Mouse (Mus musculus) midbrain, embryonic 12.5 days (tissue): ENCODE data around the gene Tmem135. TPM values are rescaled to one million over a fixed set of nuclear protein-coding genes. Genes with fewer than 3 reads are reported as not detected.

Source experiments
- ATAC-seq: fragments of 200-750 bp; cut with Nextera tagmentation; 2 replicates; pipeline ENCODE4 v1.8.0; 2017; ENCODE audit warnings: low read depth, moderate TSS enrichment, moderate library complexity; ENCODE audit not compliant: low FRiP score
- H3K27ac ChIP-seq: fragments of 300-500 bp; sonication (generic); replicated peaks from 2 replicates; pipeline ENCODE4 v1.5.1; 2016; ENCODE audit warnings: mild to moderate bottlenecking
- H3K27me3 ChIP-seq: fragments of 300-500 bp; sonication (generic); 2 replicates; pipeline ENCODE4 v1.6.1; 2016; ENCODE audit warnings: mild to moderate bottlenecking
- H3K36me3 ChIP-seq: fragments of 300-500 bp; sonication (generic); 2 replicates; pipeline ENCODE4 v1.6.1; 2016
- H3K4me1 ChIP-seq: fragments of 300-500 bp; sonication (generic); 2 replicates; pipeline ENCODE4 v1.6.1; 2016
- H3K4me2 ChIP-seq: fragments of 300-500 bp; sonication (generic); replicated peaks from 2 replicates; pipeline ENCODE4 v1.6.1; 2016; ENCODE audit warnings: mild to moderate bottlenecking, moderate library complexity
- H3K4me3 ChIP-seq: fragments of 300-500 bp; sonication (generic); 2 replicates; pipeline ENCODE4 v1.5.1; 2016; ENCODE audit warnings: mild to moderate bottlenecking
- H3K9ac ChIP-seq: fragments of 300-500 bp; sonication (generic); replicated peaks from 2 replicates; pipeline ENCODE4 v1.6.1; 2016; ENCODE audit warnings: mild to moderate bottlenecking, moderate library complexity
- H3K9me3 ChIP-seq: fragments of 300-500 bp; sonication (generic); 2 replicates; pipeline ENCODE4 v1.6.1; 2016; ENCODE audit warnings: mild to moderate bottlenecking
- WGBS: fragments of 180-500 bp; shearing (Covaris S2); methylation state at CpG from one replicate; pipeline ENCODE4 v1.1.7; 2016; 5-methylcytosine and 5-hydroxymethylcytosine counted together
- polyA plus RNA-seq: library from polyadenylated mRNA; unstranded; fragments of >200 nt; fragmentation: Nextera tagmentation; extraction: Ambion mirVana; gene quantifications from 2 replicates; pipeline ENCODE4 v1.2.1, GENCODE M21; 2016

The Tmem135 gene
- polyA plus RNA-seq, 1 experiment from 2014 or later: 19.1 TPM

GRCm38 (mm10) chr7:89232499-89233145 is 171.4 kb downstream of the Tmem135 start:
- Histone ChIP-seq H3K27me3 (peaks cover 3% of the 10 kb centered on the region; the same call in 1 of the 2 replicates), H3K4me1 (no peaks in the 10 kb centered on the region), H3K4me2 (no peak overlapping the region), H3K36me3 (no peaks in the 10 kb centered on the region), H3K9ac (no peak overlapping the region), H3K4me3 (no peak overlapping the region), H3K27ac (no peak overlapping the region), H3K9me3 (no peaks in the 10 kb centered on the region)
- 96% methylated on average over 3 of the region's 3 CpGs for WGBS
- ATAC-seq: no peak

GRCm38 (mm10) chr7:89231200-89231790 is 172.7 kb downstream of the Tmem135 start:
- Histone ChIP-seq H3K27ac (no peak overlapping the region), H3K4me2 (no peak overlapping the region), H3K9me3 (no peaks in the 10 kb centered on the region), H3K9ac (no peak overlapping the region), H3K4me1 (peaks cover 3% of the 10 kb centered on the region; the same call in 1 of the 2 replicates), H3K36me3 (no peaks in the 10 kb centered on the region), H3K27me3 (peaks cover 3% of the 10 kb centered on the region; the same call in 1 of the 2 replicates), H3K4me3 (no peak overlapping the region)
- 87% methylated on average over 3 of the region's 3 CpGs for WGBS
- no peak for ATAC-seq

- no peaks in the 10 kb centered on the region for H3K27me3 ChIP-seq
- no peak overlapping the region for H3K9ac ChIP-seq
- WGBS: 90% methylated on average over 1 of the region's 1 CpGs
- H3K9me3 ChIP-seq: no peaks in the 10 kb centered on the region
- no peak overlapping the region for H3K4me3 ChIP-seq
- H3K27ac ChIP-seq: no peak overlapping the region
- ATAC-seq: no peak
- no peaks in the 10 kb centered on the region for H3K36me3 ChIP-seq
- no peak overlapping the region for H3K4me2 ChIP-seq
- peaks cover 3% of the 10 kb centered on the region; the same call in 1 of the 2 replicates for H3K4me1 ChIP-seq
Observed at GRCm38 (mm10) chr7:89222609-89223008, 181.4 kb downstream of the Tmem135 start.

- peaks cover 8% of the 10 kb centered on the region for H3K4me1 ChIP-seq
- H3K27ac ChIP-seq: no peak overlapping the region
- H3K36me3 ChIP-seq: no peaks in the 10 kb centered on the region
- no peaks in the 10 kb centered on the region for H3K9me3 ChIP-seq
- no peak overlapping the region for H3K4me3 ChIP-seq
- H3K9ac ChIP-seq: no peak overlapping the region
- WGBS: 58% methylated on average over 1 of the region's 1 CpGs
- no peaks in the 10 kb centered on the region for H3K27me3 ChIP-seq
- ATAC-seq: no peak
- H3K4me2 ChIP-seq: no peak overlapping the region
Observed at GRCm38 (mm10) chr7:89216628-89217027, 187.4 kb downstream of the Tmem135 start.

- ATAC-seq: no peak
- H3K9me3 ChIP-seq: no peaks in the 10 kb centered on the region
- H3K4me1 ChIP-seq: peaks cover 8% of the 10 kb centered on the region
- no peaks in the 10 kb centered on the region for H3K27me3 ChIP-seq
- no peak overlapping the region for H3K27ac ChIP-seq
- H3K36me3 ChIP-seq: no peaks in the 10 kb centered on the region
- H3K4me3 ChIP-seq: no peak overlapping the region
- 94% methylated on average over 2 of the region's 2 CpGs for WGBS
- no peak overlapping the region for H3K4me2 ChIP-seq
- H3K9ac ChIP-seq: no peak overlapping the region
Observed at GRCm38 (mm10) chr7:89216118-89216517, 187.9 kb downstream of the Tmem135 start.

- Histone ChIP-seq H3K27me3 (no peaks in the 10 kb centered on the region), H3K27ac (no peak overlapping the region), H3K4me3 (no peak overlapping the region), H3K9me3 (no peaks in the 10 kb centered on the region), H3K4me2 (no peak overlapping the region), H3K36me3 (no peaks in the 10 kb centered on the region), H3K9ac (no peak overlapping the region), H3K4me1 (peaks cover 12% of the 10 kb centered on the region)
- ATAC-seq: no peak
- WGBS: 55% methylated on average over 7 of the region's 7 CpGs
Observed at GRCm38 (mm10) chr7:89215714-89216113, 188.3 kb downstream of the Tmem135 start.

- H3K27me3 ChIP-seq: no peaks in the 10 kb centered on the region
- H3K4me1 ChIP-seq: peaks cover 12% of the 10 kb centered on the region
- peak; percentile 75; the same call in 1 of the 2 replicates for ATAC-seq
- 14% methylated on average over 6 of the region's 6 CpGs for WGBS
- no peaks in the 10 kb centered on the region for H3K36me3 ChIP-seq
- H3K27ac ChIP-seq: no peak overlapping the region
- H3K4me2 ChIP-seq: no peak overlapping the region
- no peaks in the 10 kb centered on the region for H3K9me3 ChIP-seq
- no peak overlapping the region for H3K9ac ChIP-seq
- no peak overlapping the region for H3K4me3 ChIP-seq
Observed at GRCm38 (mm10) chr7:89210506-89210905, 193.5 kb downstream of the Tmem135 start.

- no peak overlapping the region for H3K27ac ChIP-seq
- H3K27me3 ChIP-seq: no peaks in the 10 kb centered on the region
- WGBS: 83% methylated on average over 3 of the region's 3 CpGs
- peaks cover 9% of the 10 kb centered on the region for H3K4me1 ChIP-seq
- no peak overlapping the region for H3K9ac ChIP-seq
- H3K9me3 ChIP-seq: no peaks in the 10 kb centered on the region
- ATAC-seq: no peak
- no peaks in the 10 kb centered on the region for H3K36me3 ChIP-seq
- no peak overlapping the region for H3K4me2 ChIP-seq
- H3K4me3 ChIP-seq: no peak overlapping the region
Observed at GRCm38 (mm10) chr7:89206165-89206564, 197.9 kb downstream of the Tmem135 start.

GRCm38 (mm10) chr7:89205402-89205801 is 198.6 kb downstream of the Tmem135 start:
- WGBS: 100% methylated on average over 1 of the region's 1 CpGs
- Histone ChIP-seq H3K27ac (no peak overlapping the region), H3K9me3 (no peaks in the 10 kb centered on the region), H3K9ac (no peak overlapping the region), H3K27me3 (no peaks in the 10 kb centered on the region), H3K36me3 (no peaks in the 10 kb centered on the region), H3K4me2 (no peak overlapping the region), H3K4me1 (peaks cover 3% of the 10 kb centered on the region), H3K4me3 (no peak overlapping the region)
- no peak for ATAC-seq

GRCm38 (mm10) chr7:89203144-89203543 is 200.9 kb downstream of the Tmem135 start:
- WGBS: 78% methylated on average over 5 of the region's 5 CpGs
- Histone ChIP-seq H3K9ac (no peak overlapping the region), H3K9me3 (no peaks in the 10 kb centered on the region), H3K27me3 (no peaks in the 10 kb centered on the region), H3K27ac (no peak overlapping the region), H3K4me1 (no peaks in the 10 kb centered on the region), H3K36me3 (no peaks in the 10 kb centered on the region), H3K4me3 (no peak overlapping the region), H3K4me2 (no peak overlapping the region)
- no peak for ATAC-seq

- no peaks in the 10 kb centered on the region for H3K4me1 ChIP-seq
- no peaks in the 10 kb centered on the region for H3K27me3 ChIP-seq
- no peak overlapping the region for H3K9ac ChIP-seq
- H3K4me2 ChIP-seq: no peak overlapping the region
- H3K36me3 ChIP-seq: no peaks in the 10 kb centered on the region
- no peak overlapping the region for H3K4me3 ChIP-seq
- H3K9me3 ChIP-seq: no peaks in the 10 kb centered on the region
- no peak for ATAC-seq
- no peak overlapping the region for H3K27ac ChIP-seq
Observed at GRCm38 (mm10) chr7:89201954-89202353, 202.1 kb downstream of the Tmem135 start.

GRCm38 (mm10) chr7:89198499-89198898 is 205.5 kb downstream of the Tmem135 start:
- no peak overlapping the region for H3K4me3 ChIP-seq
- H3K4me2 ChIP-seq: no peak overlapping the region
- no peak overlapping the region for H3K27ac ChIP-seq
- H3K9ac ChIP-seq: no peak overlapping the region
- 0 out of 2 replicates have a peak, but pooled peaks cover 3% of the 10 kb centered on the region for H3K4me1 ChIP-seq
- no peaks in the 10 kb centered on the region for H3K27me3 ChIP-seq
- H3K9me3 ChIP-seq: no peaks in the 10 kb centered on the region
- no peak for ATAC-seq
- H3K36me3 ChIP-seq: no peaks in the 10 kb centered on the region
- 93% methylated on average over 4 of the region's 4 CpGs for WGBS
